Mouse (Mus musculus): Measurements from ENCODE around the gene Ets1.

Ets1 gene

GRCm38 (mm10) chr9:32635627-32636385, at the start of gene Ets1:
Gene Ets1 (plus strand): TSS chr9:32636221.
- peak; percentile 5 for DNase-seq (ENCODE audit: low spot score)

DNA sequence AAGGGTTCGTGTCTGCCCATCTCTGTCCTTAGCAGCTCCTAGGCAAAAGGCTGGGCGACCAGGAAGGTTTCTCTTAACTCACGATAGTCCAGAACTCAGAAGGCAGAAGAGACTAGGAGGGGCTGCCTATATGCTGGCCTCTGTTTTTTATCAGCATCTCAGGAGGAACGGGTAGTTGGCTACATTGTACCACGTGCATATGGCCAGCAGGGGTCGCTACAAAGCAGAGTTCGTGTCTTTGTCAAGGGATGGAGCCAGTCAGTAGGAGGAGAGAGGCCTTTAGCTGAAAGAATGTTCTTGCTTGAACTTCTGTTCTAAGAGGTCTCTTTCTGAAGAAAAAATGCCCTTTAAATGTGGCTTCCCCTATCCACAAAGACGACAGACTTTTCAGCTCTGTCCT, 46.1 kb upstream of the Ets1 start:
- peak; percentile 80 for DNase-seq (ENCODE audit: low spot score)

- DNase-seq (ENCODE audit: low spot score) = no peak
These were observed 45.5 kb upstream of the Ets1 start for GRCm38 (mm10) chr9:32590571-32590970.

DNA sequence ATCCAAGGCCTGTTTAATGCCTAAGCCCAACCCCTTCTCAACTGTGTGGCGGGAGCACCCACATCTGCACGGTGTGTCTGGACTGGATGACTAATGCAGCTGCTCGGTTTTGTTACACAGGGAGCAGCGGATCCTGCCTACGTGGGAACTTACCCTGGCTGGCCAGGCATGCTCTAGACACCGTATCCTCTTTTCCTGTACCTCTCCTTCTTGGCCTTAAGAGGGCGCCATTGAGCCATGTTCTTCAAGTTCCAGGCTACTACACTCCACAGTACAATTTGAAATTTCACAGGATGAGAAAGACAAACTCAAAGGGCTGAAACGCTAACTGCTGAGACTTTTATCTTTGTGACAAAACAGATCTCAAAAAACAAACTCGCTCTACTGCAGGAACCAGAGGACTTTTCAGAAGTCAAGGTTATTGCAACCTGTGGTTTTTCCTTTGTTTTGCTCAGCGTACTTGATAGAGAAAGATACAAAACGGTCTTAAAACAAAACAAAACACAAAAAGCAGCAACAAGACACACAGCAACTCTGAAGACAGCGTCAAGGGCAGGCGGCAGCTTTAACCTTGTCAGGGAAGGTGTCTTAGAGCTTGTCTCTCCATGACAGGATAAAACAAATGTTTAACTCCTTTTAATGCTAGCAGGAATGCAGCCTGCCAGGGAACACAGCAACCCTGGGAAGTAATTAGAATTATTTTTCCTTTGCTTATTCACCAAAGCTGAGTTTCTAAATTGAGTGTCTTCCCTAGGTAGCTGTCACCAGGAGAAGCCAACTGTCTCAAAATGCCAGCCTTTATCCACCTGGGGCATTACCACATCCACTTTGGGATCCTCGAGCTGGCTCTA, 44.1 kb upstream of the Ets1 start:
- peak; percentile 65 for DNase-seq (ENCODE audit: low spot score)

DNA sequence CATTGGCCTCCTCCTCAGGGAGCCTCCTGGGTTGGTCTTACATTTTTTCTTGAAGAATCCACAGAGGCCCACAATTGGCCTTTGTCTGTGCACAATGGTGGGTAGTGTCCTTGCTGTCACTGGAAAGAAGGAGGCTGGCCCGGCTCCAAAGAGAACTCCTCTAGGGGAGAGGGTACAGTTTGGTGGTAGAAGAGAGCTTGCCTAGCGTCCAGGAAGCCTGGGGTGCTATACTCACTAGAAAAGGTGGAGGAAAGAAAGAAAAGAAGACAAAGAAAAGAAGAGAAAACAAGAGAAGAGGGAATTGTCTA, 43.5 kb upstream of the Ets1 start:
- DNase-seq (ENCODE audit: low spot score) = no peak

DNA sequence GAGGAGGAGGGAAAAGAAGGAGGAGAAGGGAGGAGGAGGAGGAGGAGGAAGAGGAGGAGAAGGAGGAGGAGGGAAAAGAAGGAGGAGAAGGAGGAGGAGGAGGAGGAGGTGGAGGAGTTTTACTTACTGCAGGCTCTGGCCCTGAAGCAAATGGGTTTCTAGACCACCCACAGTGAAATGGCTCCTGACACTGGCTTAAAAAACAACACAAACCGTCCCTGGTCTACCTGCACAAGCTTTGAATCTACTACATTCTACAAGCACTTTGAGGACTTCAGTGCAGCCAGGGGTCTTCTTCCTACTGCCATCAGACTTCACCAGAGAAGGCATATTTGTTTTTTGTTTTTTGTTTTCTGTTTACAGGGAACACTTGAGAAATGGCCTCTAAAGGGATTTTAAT, 42.2 kb upstream of the Ets1 start:
- DNase-seq (ENCODE audit: low spot score) = no peak

- DNase-seq (ENCODE audit: low spot score) = no peak
These were observed 41.7 kb upstream of the Ets1 start for GRCm38 (mm10) chr9:32594346-32594745.

DNA sequence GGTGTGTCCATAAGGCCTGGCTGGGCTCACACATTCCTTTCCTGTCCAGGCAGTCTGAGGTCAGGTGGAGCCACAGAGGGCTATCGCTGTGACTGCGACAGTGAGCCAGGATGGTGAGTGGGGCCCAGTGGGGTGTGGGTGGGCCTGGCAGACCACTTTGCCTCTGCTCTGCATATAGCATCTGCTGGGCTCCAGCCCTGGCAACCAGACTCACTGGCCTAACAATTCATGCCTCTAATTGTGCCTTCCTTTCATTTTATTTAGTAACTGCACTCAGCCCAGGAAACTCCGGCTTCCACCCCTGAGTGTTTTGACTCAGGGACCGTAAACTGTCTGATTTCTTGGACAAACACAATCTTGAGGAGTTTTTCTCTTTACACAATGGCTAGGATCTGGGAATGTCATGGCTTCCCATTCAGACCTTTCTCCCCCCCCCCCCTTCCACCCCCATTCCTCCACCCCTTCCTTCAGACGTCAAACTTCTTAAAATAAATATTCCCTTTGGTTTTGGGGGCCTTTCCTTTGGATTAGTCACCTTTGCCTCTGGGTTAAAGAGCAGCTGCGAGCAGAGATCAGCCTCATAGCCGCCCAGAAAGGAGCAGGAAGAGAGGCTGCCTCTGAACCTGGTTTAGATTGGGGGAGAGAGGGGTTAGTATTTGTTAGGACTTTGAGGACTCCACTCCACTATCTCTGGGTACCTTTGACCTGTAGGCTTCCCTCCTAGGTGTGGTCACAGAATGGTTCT, 40.8 kb upstream of the Ets1 start:
- DNase-seq (ENCODE audit: low spot score) = no peak

- DNase-seq (ENCODE audit: low spot score) = no peak
These were observed 39.7 kb upstream of the Ets1 start for GRCm38 (mm10) chr9:32596366-32596765.

DNA sequence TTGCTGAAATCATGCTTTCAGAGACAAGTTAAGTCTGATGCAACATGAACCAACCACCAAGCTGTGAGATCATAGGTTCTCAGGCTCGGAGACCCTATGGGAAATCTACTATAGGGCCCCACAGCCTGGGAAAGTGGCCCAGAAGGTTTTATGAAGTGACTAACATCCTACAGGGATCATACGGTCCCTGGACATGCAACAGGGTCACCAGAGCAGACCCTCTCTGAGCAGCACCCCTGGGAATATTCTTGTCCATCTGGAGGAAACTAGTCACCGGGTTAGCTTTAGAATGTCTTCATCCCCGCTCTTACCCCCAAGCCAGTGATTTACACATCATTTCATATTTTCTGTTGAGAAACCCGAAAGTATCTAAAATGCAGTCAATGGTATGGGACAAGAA, 34.1 kb upstream of the Ets1 start:
- DNase-seq (ENCODE audit: low spot score) = no peak

GRCm38 (mm10) chr9:32603097-32603496, 32.9 kb upstream of the Ets1 start:
- DNase-seq (ENCODE audit: low spot score) = no peak

DNA sequence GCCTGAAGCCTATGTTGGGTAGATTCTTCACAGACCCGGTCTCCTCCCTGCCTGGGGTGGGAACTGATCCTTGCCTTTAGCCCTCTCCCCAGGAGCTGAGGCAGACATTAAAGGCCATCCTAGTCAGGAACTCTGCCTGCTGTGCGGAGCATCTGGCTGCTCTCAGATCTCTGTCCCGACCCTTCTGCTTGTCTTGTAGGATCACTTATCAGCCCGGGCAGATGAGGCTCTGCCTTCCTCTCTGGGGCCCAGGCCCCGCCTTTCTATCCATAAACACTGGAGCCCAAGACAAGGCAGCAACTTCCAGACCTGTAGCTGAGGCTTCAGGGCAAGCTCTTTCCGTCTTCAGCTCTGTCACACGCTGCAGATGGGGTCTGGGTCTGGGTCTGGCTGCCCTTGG, 28.8 kb upstream of the Ets1 start:
- DNase-seq (ENCODE audit: low spot score) = no peak

- DNase-seq (ENCODE audit: low spot score) = no peak
These were observed 27.0 kb upstream of the Ets1 start for GRCm38 (mm10) chr9:32608831-32609610.

DNA sequence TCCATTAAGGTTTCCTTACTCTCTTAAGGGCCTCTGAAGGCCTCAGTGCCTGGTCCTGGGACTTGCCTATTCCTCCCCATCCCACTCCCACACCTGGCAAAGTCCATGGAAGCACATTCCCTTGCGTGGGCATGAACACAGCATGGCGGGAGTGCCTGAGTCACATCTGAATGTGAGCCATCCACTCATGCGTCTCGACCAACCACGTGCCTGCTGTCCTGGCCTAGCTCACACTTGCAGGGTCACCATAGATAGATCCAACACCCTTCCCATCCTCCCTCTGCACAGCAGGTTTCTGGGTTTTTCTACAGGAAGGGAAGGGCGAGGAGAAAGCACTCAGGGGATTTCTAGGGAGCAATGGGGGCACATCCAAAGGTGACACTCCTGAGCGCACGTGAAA, 25.8 kb upstream of the Ets1 start:
- no peak for DNase-seq (ENCODE audit: low spot score)

GRCm38 (mm10) chr9:32610631-32611030, 25.4 kb upstream of the Ets1 start:
- no peak for DNase-seq (ENCODE audit: low spot score)

- no peak for DNase-seq (ENCODE audit: low spot score)
These were observed 24.7 kb upstream of the Ets1 start for GRCm38 (mm10) chr9:32611340-32611739.

GRCm38 (mm10) chr9:32612426-32612825, 23.6 kb upstream of the Ets1 start:
- DNase-seq (ENCODE audit: low spot score) = no peak

GRCm38 (mm10) chr9:32612861-32613421, 23.1 kb upstream of the Ets1 start:
- DNase-seq (ENCODE audit: low spot score) = no peak

GRCm38 (mm10) chr9:32614191-32614590, 21.8 kb upstream of the Ets1 start:
- DNase-seq (ENCODE audit: low spot score) = no peak

GRCm38 (mm10) chr9:32615461-32615860, 20.6 kb upstream of the Ets1 start:
- DNase-seq (ENCODE audit: low spot score) = no peak

DNA sequence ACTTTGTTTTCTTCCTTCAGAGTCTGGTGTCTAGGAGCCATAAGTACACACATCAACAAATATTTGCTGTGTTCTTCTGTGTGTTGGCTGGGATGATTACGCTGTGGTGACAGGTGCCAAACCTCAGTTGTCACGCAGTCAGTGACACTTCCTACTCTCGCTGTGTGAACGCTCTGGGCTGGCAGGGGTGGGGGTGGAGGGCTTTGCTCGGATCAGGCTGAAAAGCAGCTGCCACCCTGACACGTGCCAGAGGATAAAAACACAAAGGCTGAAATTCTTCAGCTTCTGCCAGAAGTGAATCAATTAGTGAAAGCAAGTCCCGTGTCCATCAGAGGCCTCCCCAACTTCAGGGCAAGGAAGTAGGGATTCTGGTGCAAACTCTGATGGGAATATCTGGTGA, 20.0 kb upstream of the Ets1 start:
- DNase-seq (ENCODE audit: low spot score) = no peak
